14 mouse cellular contexts compared by ENCODE assay signal in genomic region chr3:97805559-97805958, GRCm38 (mm10).
"Had no signal": no experiment of that assay in that cellular context is flagged by ENCODE, and none has a peak within 500 bp of the region (broad histone marks: within the 10 kb centered on the region; RNA-seq: fewer than 3 reads in every experiment).

No protein-coding gene starts in this region.

- H3K27me3 ChIP-seq: limb, embryonic 15.5 days; liver, embryonic 12.5 days; neural tube, embryonic 15.5 days had no signal

- H3K36me3 ChIP-seq: limb, embryonic 15.5 days; liver, embryonic 12.5 days; midbrain, embryonic 10.5 days; neural tube, embryonic 15.5 days had no signal

- H3K4me2 ChIP-seq: limb, embryonic 15.5 days; liver, embryonic 12.5 days; lung, embryonic 14.5 days; neural tube, embryonic 15.5 days had no signal

- ATAC-seq: liver, embryonic 12.5 days had no signal

- H3K4me1 ChIP-seq: liver, embryonic 12.5 days had no signal

- H3K9ac ChIP-seq: limb, embryonic 15.5 days; liver, embryonic 12.5 days; lung, embryonic 14.5 days; neural tube, embryonic 15.5 days had no signal

- DNase-seq: kidney, postnatal 25 days; lung, embryonic 14.5 days; lung, postnatal 10 days; lung, postnatal 4 days; midbrain, embryonic 14.5 days; right cerebral cortex, adult 18-20 months; right cerebral cortex, postnatal 25 days; thymus, postnatal 36 days had no signal

- H3K27ac ChIP-seq: left cerebral cortex, adult 2 months; limb, embryonic 15.5 days; liver, embryonic 12.5 days; midbrain, embryonic 10.5 days; neural tube, embryonic 15.5 days had no signal

- H3K4me3 ChIP-seq: left cerebral cortex, adult 2 months; limb, embryonic 15.5 days; liver, embryonic 12.5 days; midbrain, embryonic 10.5 days; myocyte; neural tube, embryonic 15.5 days had no signal

- H3K9me3 ChIP-seq: limb, embryonic 15.5 days; liver, embryonic 12.5 days; midbrain, embryonic 10.5 days; neural tube, embryonic 15.5 days had no signal
